Mouse (Mus musculus) embryonic facial prominence, embryonic 15.5 days (tissue): ENCODE measurements around the gene Sohlh2. TPM values are rescaled to one million over a fixed set of nuclear protein-coding genes. Genes with fewer than 3 reads are reported as not detected.
"Not testable (repeated sequence)": the region's sequence is repeated elsewhere in the genome, so short reads cannot be mapped to it uniquely, and the experiment has no call there.

Source experiments
- ATAC-seq: fragments of 200-750 bp; cut with Nextera tagmentation; 2 replicates; pipeline ENCODE4 v1.8.0; 2017; ENCODE audit warnings: low read depth, moderate TSS enrichment; ENCODE audit not compliant: insufficient number of reproducible peaks, low FRiP score, low TSS enrichment
- H3K27ac ChIP-seq: fragments of 300-500 bp; sonication (generic); replicated peaks from 2 replicates; pipeline ENCODE4 v1.5.1; 2015; ENCODE audit warnings: mild to moderate bottlenecking, inconsistent platforms
- H3K27me3 ChIP-seq: fragments of 300-500 bp; sonication (generic); 2 replicates; pipeline ENCODE4 v1.6.1; 2015; ENCODE audit warnings: inconsistent platforms
- H3K36me3 ChIP-seq: fragments of 300-500 bp; sonication (generic); 2 replicates; pipeline ENCODE4 v1.6.1; 2015; ENCODE audit warnings: mild to moderate bottlenecking, inconsistent platforms
- H3K4me1 ChIP-seq: fragments of 300-500 bp; sonication (generic); 2 replicates; pipeline ENCODE4 v1.6.1; 2015; ENCODE audit warnings: inconsistent platforms
- H3K4me2 ChIP-seq: fragments of 300-500 bp; sonication (generic); replicated peaks from 2 replicates; pipeline ENCODE4 v1.6.1; 2015; ENCODE audit warnings: mild to moderate bottlenecking, inconsistent platforms
- H3K4me3 ChIP-seq: fragments of 300-500 bp; sonication (generic); replicated peaks from 2 replicates; pipeline ENCODE4 v1.5.1; 2015; ENCODE audit warnings: mild to moderate bottlenecking, inconsistent platforms
- H3K9ac ChIP-seq: fragments of 300-500 bp; sonication (generic); 2 replicates; pipeline ENCODE4 v1.6.1; 2015; ENCODE audit warnings: inconsistent platforms
- H3K9me3 ChIP-seq: fragments of 300-500 bp; sonication (generic); replicated peaks from 2 replicates; pipeline ENCODE4 v1.6.1; 2016; ENCODE audit warnings: inconsistent platforms
- WGBS: fragments of 180-500 bp; shearing (Covaris S2); methylation state at CpG from one replicate; pipeline ENCODE4 v1.1.7; 2015; 5-methylcytosine and 5-hydroxymethylcytosine counted together
- polyA plus RNA-seq: library from polyadenylated mRNA; unstranded; fragments of >200 nt; fragmentation: Nextera tagmentation; extraction: Ambion mirVana; gene quantifications from 2 replicates; pipeline ENCODE4 v1.2.1, GENCODE M21; 2015

Sohlh2 gene
- polyA plus RNA-seq, 1 experiment from 2014 or later: not detected

- Histone ChIP-seq H3K4me2 (no peak overlapping the region), H3K27ac (no peak overlapping the region), H3K9me3 (no peaks in the 10 kb centered on the region), H3K36me3 (no peaks in the 10 kb centered on the region), H3K9ac (no peak overlapping the region), H3K27me3 (no peaks in the 10 kb centered on the region), H3K4me1 (no peaks in the 10 kb centered on the region), H3K4me3 (no peak overlapping the region)
- ATAC-seq: no peak
- WGBS: 72% methylated on average over 7 of the region's 7 CpGs
Measured at GRCm38 (mm10) chr3:55161144-55161543, 20.7 kb upstream of the Sohlh2 start.

- Histone ChIP-seq H3K4me1 (no peaks in the 10 kb centered on the region), H3K9me3 (no peaks in the 10 kb centered on the region), H3K27ac (no peak overlapping the region), H3K9ac (no peak overlapping the region), H3K4me2 (no peak overlapping the region), H3K36me3 (no peaks in the 10 kb centered on the region), H3K27me3 (no peaks in the 10 kb centered on the region), H3K4me3 (no peak overlapping the region)
- 60% methylated on average over 4 of the region's 4 CpGs for WGBS
- ATAC-seq: no peak
Measured at GRCm38 (mm10) chr3:55163510-55163909, 18.3 kb upstream of the Sohlh2 start.

DNA sequence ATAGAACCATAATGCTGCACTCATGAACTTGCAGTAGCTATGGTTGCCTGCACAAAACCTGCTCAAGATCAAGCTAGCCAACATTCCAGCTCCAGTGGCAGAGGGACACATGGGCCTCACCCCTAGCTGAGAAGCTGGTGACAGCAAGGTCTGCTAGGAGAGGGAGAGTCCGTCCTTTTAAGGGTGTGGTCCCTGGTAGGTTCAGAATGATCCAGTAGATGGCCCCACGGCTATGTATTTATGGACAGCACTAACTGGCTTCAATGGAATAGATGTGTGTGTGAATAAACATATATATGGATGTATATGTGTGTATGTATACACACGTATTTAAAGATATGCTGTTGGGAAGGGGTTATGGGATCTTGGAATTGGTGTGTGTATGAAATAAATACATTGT lies 9.3 kb upstream of the Sohlh2 start:
- Histone ChIP-seq H3K4me1 (no peaks in the 10 kb centered on the region), H3K9ac (no peak overlapping the region), H3K4me2 (no peak overlapping the region), H3K36me3 (no peaks in the 10 kb centered on the region), H3K4me3 (no peak overlapping the region), H3K9me3 (no peaks in the 10 kb centered on the region), H3K27ac (no peak overlapping the region), H3K27me3 (no peaks in the 10 kb centered on the region)
- ATAC-seq: no peak
- WGBS: 70% methylated on average over 3 of the region's 3 CpGs

DNA sequence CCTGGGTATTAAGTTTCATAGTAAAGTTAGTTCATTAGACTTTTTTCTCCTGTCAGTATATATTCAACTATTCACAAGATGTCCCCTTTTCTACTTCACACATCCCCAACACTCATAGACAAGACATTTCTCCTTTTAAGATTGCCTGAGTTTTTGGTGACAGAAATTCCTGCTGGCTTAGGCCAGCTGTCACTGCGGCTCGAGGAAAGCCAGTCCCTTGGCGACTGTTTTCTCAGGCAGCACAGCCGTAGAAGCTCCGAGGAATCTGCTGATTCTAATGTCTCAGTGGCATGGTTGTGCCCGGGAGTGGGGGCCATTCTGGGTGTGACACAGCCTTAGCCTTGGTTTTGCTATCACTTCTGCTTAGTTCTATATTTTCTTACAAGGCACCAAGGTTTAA lies 4.6 kb upstream of the Sohlh2 start:
- no peaks in the 10 kb centered on the region for H3K4me1 ChIP-seq
- no peaks in the 10 kb centered on the region for H3K27me3 ChIP-seq
- no peaks in the 10 kb centered on the region for H3K36me3 ChIP-seq
- no peak overlapping the region for H3K27ac ChIP-seq
- H3K9me3 ChIP-seq: no peaks in the 10 kb centered on the region
- H3K4me3 ChIP-seq: no peak overlapping the region
- WGBS: 58% methylated on average over 6 of the region's 6 CpGs
- ATAC-seq: no peak
- no peak overlapping the region for H3K9ac ChIP-seq
- H3K4me2 ChIP-seq: no peak overlapping the region

- no peak overlapping the region for H3K4me2 ChIP-seq
- H3K36me3 ChIP-seq: no peaks in the 10 kb centered on the region
- H3K27ac ChIP-seq: no peak overlapping the region
- no peaks in the 10 kb centered on the region for H3K27me3 ChIP-seq
- WGBS: 88% methylated on average over 4 of the region's 4 CpGs
- no peaks in the 10 kb centered on the region for H3K9me3 ChIP-seq
- H3K4me1 ChIP-seq: no peaks in the 10 kb centered on the region
- no peak overlapping the region for H3K4me3 ChIP-seq
- no peak for ATAC-seq
- no peak overlapping the region for H3K9ac ChIP-seq
Measured at GRCm38 (mm10) chr3:55191668-55192067, 9.8 kb downstream of the Sohlh2 start.

DNA sequence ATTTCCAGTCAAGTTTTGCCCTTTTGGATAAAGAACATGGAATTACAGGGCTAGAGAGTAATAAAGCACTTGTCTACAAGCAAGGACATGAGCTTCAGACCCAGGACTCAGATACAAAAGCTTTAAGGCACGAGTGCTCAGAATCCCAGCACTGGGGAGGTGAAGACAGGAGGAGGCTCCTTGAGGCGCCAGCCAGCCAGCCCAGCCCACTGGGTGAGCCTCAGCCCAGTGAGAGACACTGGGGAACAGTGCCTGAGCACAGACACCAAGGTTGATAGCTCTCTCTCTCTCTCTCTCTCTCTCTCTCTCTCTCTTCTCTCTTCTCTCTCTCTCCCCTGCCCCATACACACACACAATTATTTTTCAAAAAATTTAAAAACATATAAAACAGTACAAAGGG lies 11.5 kb downstream of the Sohlh2 start:
- no peak overlapping the region for H3K9ac ChIP-seq

DNA sequence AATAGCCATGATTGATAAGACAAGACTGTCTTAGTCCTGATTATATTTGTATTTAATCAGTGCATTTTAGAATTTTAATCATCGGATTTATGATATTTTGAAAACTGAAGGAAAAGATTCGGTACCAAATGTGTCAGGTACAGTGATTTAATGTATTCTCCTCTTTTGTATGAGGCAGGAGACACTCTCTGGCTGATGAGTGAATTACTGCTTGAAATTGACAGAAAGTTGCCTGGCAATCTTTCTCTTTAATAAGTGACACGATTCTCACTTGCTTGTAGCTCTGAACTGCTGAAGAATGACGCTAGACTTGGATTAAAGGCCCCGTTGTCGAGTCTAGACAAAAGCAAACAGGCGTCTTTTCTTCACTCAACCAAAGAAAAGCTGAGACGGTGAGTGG lies 13.0 kb downstream of the Sohlh2 start:
- Histone ChIP-seq H3K4me2 (no peak overlapping the region), H3K27me3 (no peaks in the 10 kb centered on the region), H3K4me3 (no peak overlapping the region), H3K9me3 (no peaks in the 10 kb centered on the region), H3K9ac (no peak overlapping the region), H3K4me1 (no peaks in the 10 kb centered on the region), H3K36me3 (no peaks in the 10 kb centered on the region), H3K27ac (no peak overlapping the region)
- WGBS: 72% methylated on average over 8 of the region's 8 CpGs
- no peak for ATAC-seq

More for the DNA sequence above, 11.5 kb downstream of the Sohlh2 start:
- Histone ChIP-seq H3K9me3 (no peaks in the 10 kb centered on the region), H3K36me3 (no peaks in the 10 kb centered on the region), H3K4me3 (no peak overlapping the region), H3K27me3 (no peaks in the 10 kb centered on the region), H3K4me2 (no peak overlapping the region), H3K4me1 (no peaks in the 10 kb centered on the region), H3K27ac (no peak overlapping the region)
- 57% methylated on average over 2 of the region's 2 CpGs for WGBS
- ATAC-seq: no peak

- no peaks in the 10 kb centered on the region for H3K27me3 ChIP-seq
- ATAC-seq: no peak
- H3K4me3 ChIP-seq: no peak overlapping the region
- no peak overlapping the region for H3K27ac ChIP-seq
- no peaks in the 10 kb centered on the region for H3K9me3 ChIP-seq
- H3K4me1 ChIP-seq: no peaks in the 10 kb centered on the region
- no peaks in the 10 kb centered on the region for H3K36me3 ChIP-seq
- no peak overlapping the region for H3K9ac ChIP-seq
- WGBS: 82% methylated on average over 5 of the region's 5 CpGs
- no peak overlapping the region for H3K4me2 ChIP-seq
Measured at GRCm38 (mm10) chr3:55195581-55196327, 13.9 kb downstream of the Sohlh2 start.

DNA sequence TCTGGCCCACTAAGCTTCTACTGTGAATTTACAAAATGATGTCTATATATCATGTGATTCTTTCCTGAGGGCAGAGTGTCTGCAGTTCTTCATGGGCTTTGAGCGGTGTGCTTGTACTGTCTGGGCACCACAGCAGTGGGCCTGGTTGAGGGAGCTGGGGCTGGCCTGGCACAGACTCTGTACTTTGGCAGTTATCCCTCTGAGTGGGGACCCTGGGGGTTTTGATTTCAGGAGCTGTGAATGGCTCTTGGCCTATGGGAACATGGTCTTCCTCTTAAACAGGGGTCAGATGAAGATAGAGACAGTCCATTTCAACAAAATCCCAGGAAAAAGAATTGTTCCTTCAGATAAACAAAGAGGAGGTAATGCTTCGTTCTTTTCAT lies 14.5 kb downstream of the Sohlh2 start:
- Histone ChIP-seq H3K27me3 (no peaks in the 10 kb centered on the region), H3K4me2 (no peak overlapping the region), H3K9me3 (no peaks in the 10 kb centered on the region), H3K36me3 (no peaks in the 10 kb centered on the region), H3K9ac (no peak overlapping the region), H3K4me1 (no peaks in the 10 kb centered on the region), H3K4me3 (no peak overlapping the region), H3K27ac (no peak overlapping the region)
- 86% methylated on average over 2 of the region's 2 CpGs for WGBS
- no peak for ATAC-seq

DNA sequence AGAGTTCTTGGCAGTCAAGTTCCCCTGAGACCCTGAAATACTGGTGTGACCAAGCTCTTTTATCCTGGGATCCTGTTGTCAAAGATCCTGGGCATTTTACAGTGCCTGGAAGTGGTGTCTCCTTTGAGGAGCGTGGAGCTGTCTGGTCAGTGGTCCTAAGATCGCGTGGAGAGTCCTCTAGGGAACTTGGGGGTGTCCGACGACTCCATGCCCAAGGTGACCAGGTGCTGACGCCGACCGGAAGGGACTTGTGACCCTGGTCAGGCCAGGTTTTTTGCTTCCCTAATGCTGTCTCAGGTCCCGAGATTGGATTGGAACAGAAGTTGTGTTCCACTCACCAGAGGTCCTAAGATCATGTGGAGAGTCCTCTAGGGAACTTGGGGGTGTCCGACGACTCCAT lies 21.8 kb downstream of the Sohlh2 start:
- H3K9ac ChIP-seq, H3K27ac ChIP-seq, H3K4me2 ChIP-seq, H3K36me3 ChIP-seq, H3K27me3 ChIP-seq, H3K9me3 ChIP-seq, H3K4me1 ChIP-seq, ATAC-seq, H3K4me3 ChIP-seq: not testable (repeated sequence)
- 96% methylated on average over 11 of the region's 11 CpGs for WGBS

- Histone ChIP-seq H3K4me2 (no peak overlapping the region), H3K9me3 (no peaks in the 10 kb centered on the region), H3K27ac (no peak overlapping the region), H3K9ac (no peak overlapping the region), H3K4me3 (no peak overlapping the region), H3K4me1 (no peaks in the 10 kb centered on the region), H3K36me3 (no peaks in the 10 kb centered on the region), H3K27me3 (no peaks in the 10 kb centered on the region)
- WGBS: 99% methylated on average over 2 of the region's 2 CpGs
- no peak for ATAC-seq
Measured at GRCm38 (mm10) chr3:55206413-55206812, 24.6 kb downstream of the Sohlh2 start.

- no peaks in the 10 kb centered on the region for H3K27me3 ChIP-seq
- no peak overlapping the region for H3K9ac ChIP-seq
- no peaks in the 10 kb centered on the region for H3K4me1 ChIP-seq
- 0 out of 2 replicates have a peak, but pooled peaks have one; percentile 24 for ATAC-seq
- H3K27ac ChIP-seq: no peak overlapping the region; the same call in 1 of the 2 replicates
- no peak overlapping the region for H3K4me2 ChIP-seq
- no peaks in the 10 kb centered on the region for H3K36me3 ChIP-seq
- H3K4me3 ChIP-seq: no peak overlapping the region
- WGBS: 50% methylated on average over 6 of the region's 6 CpGs
- no peaks in the 10 kb centered on the region for H3K9me3 ChIP-seq
Measured at GRCm38 (mm10) chr3:55207665-55208064, 25.8 kb downstream of the Sohlh2 start.
